ENCODE assay signal across 9 mouse cellular contexts in the genomic region with DNA sequence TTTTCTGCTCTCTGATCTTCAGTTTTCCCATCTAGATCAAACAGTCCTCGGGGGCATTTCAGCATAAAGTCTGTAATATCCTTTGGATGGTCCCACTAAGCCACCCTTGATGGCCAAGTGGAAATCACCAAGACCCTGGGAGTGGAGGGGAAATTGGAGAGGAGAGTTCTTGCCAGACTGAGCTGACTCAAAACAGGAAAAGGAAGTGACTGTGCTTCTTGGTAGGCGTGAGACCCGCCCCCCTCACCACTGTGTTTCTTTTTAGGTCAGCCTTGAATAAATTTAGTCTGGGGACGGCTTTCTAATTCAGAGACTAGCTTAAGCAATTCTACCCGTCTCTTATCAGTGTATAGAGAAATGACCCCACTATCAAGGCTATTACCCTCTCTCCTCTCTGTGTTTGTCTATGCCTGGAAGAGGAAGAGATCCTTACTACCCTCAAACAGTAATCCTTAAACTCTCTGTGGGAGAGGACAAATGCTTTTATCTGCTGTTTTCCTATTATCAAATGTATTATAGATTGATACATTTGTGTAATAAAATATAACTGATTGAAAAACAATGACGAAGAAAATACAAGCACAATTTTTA. TPM values are rescaled to one million over a fixed set of nuclear protein-coding genes. Genes with fewer than 3 reads are reported as not detected.
DNase-seq lines count a peak whose midpoint lies in the region.
"Had no signal": no experiment of that assay in that cellular context is flagged by ENCODE, and none has a peak within 500 bp of the region (broad histone marks: within the 10 kb centered on the region; RNA-seq: fewer than 3 reads in every experiment).

No protein-coding gene starts in this region.

- intact Hi-C loops in heart, postnatal 25 days (cut with DNase I) = loop anchor here (2.0 kb wide), 1 partner anchor 72 kb away; no protein-coding TSS in a partner anchor

- peak; percentile 60 for DNase-seq in adrenal gland, adult 2 months
- no peak for DNase-seq in adrenal gland, postnatal 4 days (ENCODE audit: low spot score in 2 of 2)
- DNase-seq in ovary, adult 18-20 months (ENCODE audit: low spot score) = peak; percentile 20
- no peak for DNase-seq in ovary, postnatal 14 days (ENCODE audit: low spot score)
- DNase-seq in heart, postnatal 25 days (ENCODE audit: low spot score) = peak; percentile 19
- DNase-seq in thymus, postnatal 25 days = peak; percentile 40
- no peak for DNase-seq in adipocyte (ENCODE audit: low spot score)
- DNase-seq in embryo, embryonic 11 days = no peak

RNA-seq across cellular contexts. Expression of a gene that starts 6.4 kb away (rescaled TPM):
- 10 to 100 TPM; 10.3 to 15.4 TPM for total RNA-seq in adrenal gland, adult 2 months (2021)
- polyA plus RNA-seq in adrenal gland, adult 2 months (2012; rRNA removed) = 7.7 and 8.1 TPM in 2 replicates
- total RNA-seq in adrenal gland, postnatal 4 days (2021) = 10 to 100 TPM; 13.6 to 15.3 TPM
- 1 to 10 TPM; 7.3 to 7.4 TPM for total RNA-seq in heart, postnatal 25 days (2021)

RNA-seq across cellular contexts. Expression of a gene that starts 49.0 kb away (rescaled TPM):
- total RNA-seq in adrenal gland, adult 2 months (2021) = under 1 TPM; 0.28 to 0.29 TPM
- 0.04 and 0.12 TPM in 2 replicates for polyA plus RNA-seq in adrenal gland, adult 2 months (2012; rRNA removed)
- total RNA-seq in adrenal gland, postnatal 4 days (2021) = 1 to 10 TPM; 1.4 to 1.9 TPM
- 100 to 1,000 TPM; 173 to 190 TPM for total RNA-seq in heart, postnatal 25 days (2021)
- polyA plus RNA-seq: neural tube, embryonic 12.5 days had no signal

Comparison
In these comparisons a context has a peak if more than half of its experiments do, and no peak if none do; other contexts are left out.
1. DNase-seq: peak in adrenal gland, adult 2 months (single experiment), ovary, adult 18-20 months (single experiment), heart, postnatal 25 days (single experiment) and thymus, postnatal 25 days (single experiment); none in adrenal gland, postnatal 4 days (0 of 2), ovary, postnatal 14 days (single experiment), adipocyte (single experiment) and embryo, embryonic 11 days (single experiment).
2. RNA of a gene that starts 49.0 kb away (total RNA-seq): 173 to 190 TPM in heart, postnatal 25 days; 1.4 to 1.9 TPM in adrenal gland, postnatal 4 days and 0.28 to 0.29 TPM in adrenal gland, adult 2 months; every median in the first group is over 10 times any median in the second.